Mouse (Mus musculus): ENCODE measurements around the gene Bag6.

DNA sequence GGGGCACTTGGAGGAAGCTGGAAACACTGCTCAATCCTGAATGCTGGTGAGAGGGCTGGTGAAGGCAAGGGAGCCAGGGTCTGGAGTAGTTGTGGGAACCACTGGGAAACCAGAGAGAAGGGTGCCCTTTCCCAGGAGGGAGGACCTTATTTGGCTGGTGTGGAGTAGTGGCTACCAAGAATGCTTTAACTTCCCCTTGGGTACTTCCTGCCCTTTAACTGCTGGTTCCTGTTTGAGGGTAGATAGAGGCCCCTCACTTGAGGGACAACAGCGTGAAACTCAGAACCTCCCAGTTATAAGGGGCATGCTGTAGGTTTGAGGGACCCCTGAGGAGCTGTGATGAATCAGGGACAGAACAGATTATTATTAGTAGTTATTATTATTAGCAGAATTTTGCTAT lies 54.2 kb downstream of the Bag6 start:
- TF ChIP-seq POLR2A (IDR thresholded peaks at IDR 0.05; ENCODE audit: control insufficient read depth, extremely low read depth, insufficient read depth, low read length, poor library complexity) = no peak
- no peak for TF ChIP-seq CTCF (IDR thresholded peaks at IDR 0.05; ENCODE audit: borderline replicate concordance, control insufficient read depth, extremely low read depth, insufficient read depth, low read length, poor library complexity)

Data from thymus, adult 2 months (tissue).